Mouse (Mus musculus) forebrain, embryonic 11.5 days (tissue): ENCODE data around the gene Kcnd2. TPM values are rescaled to one million over a fixed set of nuclear protein-coding genes. Genes with fewer than 3 reads are reported as not detected.

ENCODE experiments used
- ATAC-seq: fragments of 200-750 bp; cut with Nextera tagmentation; replicated peaks from 2 replicates; pipeline ENCODE4 v1.8.0; 2017; ENCODE audit warnings: moderate TSS enrichment; ENCODE audit not compliant: low FRiP score
- DNase-seq: peaks from one replicate; pipeline ENCODE4 v3.0.0-alpha.2; 2017; ENCODE audit warnings: low spot score
- H3K27ac ChIP-seq: fragments of 300-500 bp; sonication (generic); 2 replicates; pipeline ENCODE4 v1.5.1; 2014; ENCODE audit warnings: low read depth, low read length
- H3K27me3 ChIP-seq: fragments of 300-500 bp; sonication (generic); 2 replicates; pipeline ENCODE4 v1.6.1; 2014; ENCODE audit warnings: mild to moderate bottlenecking, low read length, mixed read lengths; ENCODE audit not compliant: control insufficient read depth, insufficient read depth
- H3K36me3 ChIP-seq: fragments of 300-500 bp; sonication (generic); 2 replicates; pipeline ENCODE4 v1.6.1; 2014; ENCODE audit warnings: mild to moderate bottlenecking, low read length, moderate library complexity, mixed read lengths; ENCODE audit not compliant: control insufficient read depth, insufficient read depth
- H3K4me1 ChIP-seq: fragments of 300-500 bp; sonication (generic); replicated peaks from 2 replicates; pipeline ENCODE4 v1.6.1; 2014; ENCODE audit warnings: low read length, mixed read lengths; ENCODE audit not compliant: control insufficient read depth, insufficient read depth
- H3K4me2 ChIP-seq: fragments of 300-500 bp; sonication (generic); 2 replicates; pipeline ENCODE4 v1.6.1; 2014; ENCODE audit warnings: low read depth, mild to moderate bottlenecking, low read length, moderate library complexity, mixed read lengths; ENCODE audit not compliant: severe bottlenecking
- H3K4me3 ChIP-seq: fragments of 300-500 bp; sonication (generic); 2 replicates; pipeline ENCODE4 v1.5.1; 2014; ENCODE audit warnings: low read depth, low read length
- H3K9ac ChIP-seq: fragments of 300-500 bp; sonication (generic); 2 replicates; pipeline ENCODE4 v1.6.1; 2014; ENCODE audit warnings: low read length
- H3K9me3 ChIP-seq: fragments of 300-500 bp; sonication (generic); 2 replicates; pipeline ENCODE4 v1.6.1; 2016; ENCODE audit warnings: low read length, mixed read lengths; ENCODE audit not compliant: control insufficient read depth
- WGBS: fragments of 180-500 bp; shearing (Covaris S2); extraction: QIAGEN DNeasy Blood & Tissue Kit; methylation state at CpG from one replicate; pipeline ENCODE4 v1.1.7; 2014; 5-methylcytosine and 5-hydroxymethylcytosine counted together
- polyA plus RNA-seq: library from polyadenylated mRNA; unstranded; fragments of >200 nt; fragmentation: Nextera tagmentation; extraction: Ambion mirVana; gene quantifications from 2 replicates; pipeline ENCODE4 v1.2.1, GENCODE M21; 2014

Kcnd2 gene
- polyA plus RNA-seq, 1 experiment from 2014 or later, result 3.1 TPM

- Histone ChIP-seq H3K27me3 (no peaks in the 10 kb centered on the region), H3K9ac (no peak overlapping the region), H3K4me2 (no peak overlapping the region), H3K4me3 (no peak overlapping the region), H3K27ac (no peak overlapping the region), H3K9me3 (no peaks in the 10 kb centered on the region), H3K4me1 (no peaks in the 10 kb centered on the region), H3K36me3 (no peaks in the 10 kb centered on the region)
- 76% methylated on average over 6 of the region's 6 CpGs for WGBS
- DNase-seq, result no peak
- no peak for ATAC-seq
Observed at GRCm38 (mm10) chr6:21570964-21571363, 355.7 kb downstream of the Kcnd2 start.

GRCm38 (mm10) chr6:21590156-21590555 lies 374.9 kb downstream of the Kcnd2 start:
- Histone ChIP-seq H3K4me1 (no peaks in the 10 kb centered on the region), H3K36me3 (no peaks in the 10 kb centered on the region), H3K27me3 (no peaks in the 10 kb centered on the region), H3K4me3 (no peak overlapping the region), H3K9me3 (no peaks in the 10 kb centered on the region), H3K4me2 (no peak overlapping the region), H3K9ac (no peak overlapping the region), H3K27ac (no peak overlapping the region)
- WGBS, result 83% methylated on average over 3 of the region's 3 CpGs
- DNase-seq, result no peak
- ATAC-seq, result no peak

GRCm38 (mm10) chr6:21597424-21597823 lies 382.1 kb downstream of the Kcnd2 start:
- no peaks in the 10 kb centered on the region for H3K36me3 ChIP-seq
- 85% methylated on average over 3 of the region's 3 CpGs for WGBS
- no peaks in the 10 kb centered on the region for H3K9me3 ChIP-seq
- no peak overlapping the region for H3K9ac ChIP-seq
- no peak for DNase-seq
- H3K4me1 ChIP-seq, result no peaks in the 10 kb centered on the region
- ATAC-seq, result no peak
- H3K27me3 ChIP-seq, result no peaks in the 10 kb centered on the region
- H3K27ac ChIP-seq, result no peak overlapping the region
- H3K4me2 ChIP-seq, result no peak overlapping the region
- no peak overlapping the region for H3K4me3 ChIP-seq

GRCm38 (mm10) chr6:21609381-21610059 lies 394.2 kb downstream of the Kcnd2 start:
- Histone ChIP-seq H3K9ac (no peak overlapping the region), H3K4me1 (no peaks in the 10 kb centered on the region), H3K27me3 (no peaks in the 10 kb centered on the region), H3K27ac (no peak overlapping the region), H3K4me2 (no peak overlapping the region), H3K4me3 (no peak overlapping the region), H3K9me3 (no peaks in the 10 kb centered on the region), H3K36me3 (no peaks in the 10 kb centered on the region)
- no peak for ATAC-seq
- WGBS, result 80% methylated on average over 7 of the region's 7 CpGs
- no peak for DNase-seq

- no peak overlapping the region for H3K4me3 ChIP-seq
- no peak overlapping the region for H3K27ac ChIP-seq
- no peak overlapping the region for H3K4me2 ChIP-seq
- no peaks in the 10 kb centered on the region for H3K36me3 ChIP-seq
- no peaks in the 10 kb centered on the region for H3K4me1 ChIP-seq
- 86% methylated on average over 4 of the region's 4 CpGs for WGBS
- ATAC-seq, result no peak
- H3K9ac ChIP-seq, result no peak overlapping the region
- no peak for DNase-seq
- no peaks in the 10 kb centered on the region for H3K27me3 ChIP-seq
- H3K9me3 ChIP-seq, result no peaks in the 10 kb centered on the region
Observed at GRCm38 (mm10) chr6:21629989-21630388, 414.7 kb downstream of the Kcnd2 start.

- ATAC-seq (no peak), DNase-seq (no peak)
- Histone ChIP-seq H3K36me3 (no peaks in the 10 kb centered on the region), H3K9ac (no peak overlapping the region), H3K4me3 (no peak overlapping the region), H3K4me1 (no peaks in the 10 kb centered on the region), H3K4me2 (no peak overlapping the region), H3K27ac (no peak overlapping the region), H3K27me3 (no peaks in the 10 kb centered on the region), H3K9me3 (no peaks in the 10 kb centered on the region)
Observed at GRCm38 (mm10) chr6:21655681-21656080, 440.4 kb downstream of the Kcnd2 start.

GRCm38 (mm10) chr6:21664135-21664534 lies 448.8 kb downstream of the Kcnd2 start:
- no peak overlapping the region for H3K4me3 ChIP-seq
- no peak overlapping the region for H3K4me2 ChIP-seq
- H3K27me3 ChIP-seq, result no peaks in the 10 kb centered on the region
- 86% methylated on average over 6 of the region's 6 CpGs for WGBS
- no peak for ATAC-seq
- DNase-seq, result no peak
- H3K9me3 ChIP-seq, result no peaks in the 10 kb centered on the region
- H3K4me1 ChIP-seq, result no peaks in the 10 kb centered on the region
- H3K36me3 ChIP-seq, result no peaks in the 10 kb centered on the region
- no peak overlapping the region for H3K9ac ChIP-seq
- no peak overlapping the region for H3K27ac ChIP-seq

GRCm38 (mm10) chr6:21664638-21665037 lies 449.3 kb downstream of the Kcnd2 start:
- Histone ChIP-seq H3K27ac (no peak overlapping the region), H3K4me2 (no peak overlapping the region), H3K9me3 (no peaks in the 10 kb centered on the region), H3K36me3 (no peaks in the 10 kb centered on the region), H3K27me3 (no peaks in the 10 kb centered on the region), H3K4me1 (no peaks in the 10 kb centered on the region), H3K9ac (no peak overlapping the region), H3K4me3 (no peak overlapping the region)
- WGBS, result 80% methylated on average over 4 of the region's 4 CpGs
- DNase-seq, result no peak
- no peak for ATAC-seq

GRCm38 (mm10) chr6:21684252-21684651 lies 468.9 kb downstream of the Kcnd2 start:
- Histone ChIP-seq H3K4me2 (no peak overlapping the region), H3K4me1 (no peaks in the 10 kb centered on the region), H3K4me3 (no peak overlapping the region), H3K27ac (no peak overlapping the region), H3K9ac (no peak overlapping the region), H3K36me3 (no peaks in the 10 kb centered on the region), H3K27me3 (no peaks in the 10 kb centered on the region), H3K9me3 (no peaks in the 10 kb centered on the region)
- 72% methylated on average over 6 of the region's 6 CpGs for WGBS
- no peak for ATAC-seq
- no peak for DNase-seq
